In the genomic region with DNA sequence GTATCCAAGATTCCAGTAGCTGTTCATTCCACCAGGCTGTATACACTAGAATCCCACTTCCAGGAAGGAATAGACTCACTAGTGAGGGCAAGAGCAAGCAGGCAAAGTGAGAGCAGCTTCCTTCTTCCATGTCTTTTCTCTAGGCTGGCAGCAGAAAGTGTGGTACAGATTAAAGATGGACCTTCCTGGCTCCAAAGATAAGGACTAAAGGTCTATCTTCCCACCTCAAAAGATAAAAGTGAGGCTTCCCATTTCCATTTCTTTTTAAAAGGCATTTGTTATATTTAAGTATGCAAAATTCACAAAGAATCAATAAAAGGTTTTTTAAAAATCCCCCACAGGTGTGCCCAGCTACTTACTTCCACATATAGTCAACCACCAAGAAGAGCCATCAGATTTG, we compare ENCODE assay signal across 34 mouse cellular contexts.
"Had no signal": no experiment of that assay in that cellular context is flagged by ENCODE, and none has a peak within 500 bp of the region (broad histone marks: within the 10 kb centered on the region; RNA-seq: fewer than 3 reads in every experiment).

No protein-coding gene starts in this region.

- H3K4me3 ChIP-seq: heart, embryonic 12.5 days; heart, embryonic 13.5 days; heart, embryonic 15.5 days; hindbrain, embryonic 10.5 days; hindbrain, embryonic 12.5 days; hindbrain, embryonic 13.5 days; hindbrain, embryonic 15.5 days; intestine, embryonic 15.5 days; kidney, embryonic 15.5 days; layer of hippocampus, adult 2 months; left cerebral cortex, adult 2 months had no signal

- H3K9ac ChIP-seq: heart, embryonic 12.5 days; heart, embryonic 13.5 days; heart, embryonic 15.5 days; hindbrain, embryonic 12.5 days; hindbrain, embryonic 13.5 days; hindbrain, embryonic 14.5 days; hindbrain, embryonic 15.5 days; intestine, embryonic 15.5 days; kidney, embryonic 15.5 days had no signal

- ATAC-seq: hindbrain, embryonic 16.5 days; hindbrain, postnatal 0 days; inflammation-experienced regulatory T-cells, adult 6 months; intestine, embryonic 15.5 days; intestine, embryonic 16.5 days; intestine, postnatal 0 days had no signal

- H3K27ac ChIP-seq: heart, embryonic 13.5 days; heart, embryonic 15.5 days; hindbrain, embryonic 10.5 days; hindbrain, embryonic 12.5 days; hindbrain, embryonic 13.5 days; hindbrain, embryonic 14.5 days; hindbrain, embryonic 15.5 days; hindbrain, postnatal 0 days; intestine, embryonic 15.5 days; kidney, embryonic 15.5 days; kidney, postnatal 0 days; layer of hippocampus, adult 2 months; left cerebral cortex, adult 2 months had no signal

- H3K36me3 ChIP-seq: heart, embryonic 12.5 days; heart, embryonic 13.5 days; heart, embryonic 15.5 days; hindbrain, embryonic 10.5 days; hindbrain, embryonic 12.5 days; hindbrain, embryonic 13.5 days; hindbrain, embryonic 15.5 days; intestine, embryonic 15.5 days; kidney, embryonic 15.5 days had no signal

- H3K9me3 ChIP-seq: heart, embryonic 12.5 days; heart, embryonic 13.5 days; heart, embryonic 15.5 days; hindbrain, embryonic 10.5 days; hindbrain, embryonic 13.5 days; hindbrain, embryonic 15.5 days; intestine, embryonic 15.5 days; kidney, embryonic 15.5 days had no signal

- H3K27me3 ChIP-seq: heart, embryonic 12.5 days; heart, embryonic 13.5 days; heart, embryonic 15.5 days; intestine, embryonic 15.5 days; kidney, embryonic 15.5 days had no signal

- DNase-seq: heart, postnatal 10 days; heart, postnatal 14 days; heart, postnatal 36 days; heart, postnatal 4 days; kidney, adult 11 months; kidney, adult 18-20 months; kidney, adult 2 months; kidney, adult 8-10 months; kidney, adult 9 months; kidney, postnatal 10 days; kidney, postnatal 14 days; kidney, postnatal 25 days; kidney, postnatal 36 days; kidney, postnatal 4 days; layer of hippocampus, adult 9-11 months; layer of hippocampus, postnatal 36 days had no signal
